Mouse (Mus musculus): ENCODE results near the gene Adam12. TPM values are rescaled to one million over a fixed set of nuclear protein-coding genes. Genes with fewer than 3 reads are reported as not detected.

The Adam12 gene
- polyA plus RNA-seq, 1 experiment from 2014 or later, result 3.1 TPM

- 80% methylated on average over 6 of the region's 6 CpGs for WGBS
- Histone ChIP-seq H3K4me3 (ENCODE audit: low read depth, low read length) (no peak overlapping the region), H3K27ac (ENCODE audit: low read depth, low read length) (no peak overlapping the region), H3K4me1 (replicated peaks; ENCODE audit: control insufficient read depth, insufficient read depth, low read length) (no peaks in the 10 kb centered on the region), H3K9ac (ENCODE audit: low read depth, low read length) (no peak overlapping the region), H3K36me3 (ENCODE audit: control insufficient read depth, insufficient read depth, low read length) (no peaks in the 10 kb centered on the region), H3K4me2 (replicated peaks; ENCODE audit: low read depth, low read length) (no peak overlapping the region), H3K9me3 (ENCODE audit: control insufficient read depth, low read length) (no peaks in the 10 kb centered on the region), H3K27me3 (ENCODE audit: control insufficient read depth, insufficient read depth, low read length) (no peaks in the 10 kb centered on the region)
- ATAC-seq (ENCODE audit: low FRiP score) (no peak), DNase-seq (ENCODE audit: low spot score) (no peak)
Measured at GRCm38 (mm10) chr7:133923994-133924393, 308.0 kb downstream of the Adam12 start.

- Histone ChIP-seq H3K4me1 (replicated peaks; ENCODE audit: control insufficient read depth, insufficient read depth, low read length) (no peaks in the 10 kb centered on the region), H3K4me3 (ENCODE audit: low read depth, low read length) (no peak overlapping the region), H3K27ac (ENCODE audit: low read depth, low read length) (no peak overlapping the region), H3K9me3 (ENCODE audit: control insufficient read depth, low read length) (no peaks in the 10 kb centered on the region), H3K9ac (ENCODE audit: low read depth, low read length) (no peak overlapping the region), H3K4me2 (replicated peaks; ENCODE audit: low read depth, low read length) (no peak overlapping the region), H3K27me3 (ENCODE audit: control insufficient read depth, insufficient read depth, low read length) (no peaks in the 10 kb centered on the region), H3K36me3 (ENCODE audit: control insufficient read depth, insufficient read depth, low read length) (no peaks in the 10 kb centered on the region)
- ATAC-seq (ENCODE audit: low FRiP score) (no peak), DNase-seq (ENCODE audit: low spot score) (no peak)
- WGBS, result 98% methylated on average over 4 of the region's 4 CpGs
Measured at GRCm38 (mm10) chr7:133921291-133921690, 310.7 kb downstream of the Adam12 start.

GRCm38 (mm10) chr7:133920724-133921123, 311.2 kb downstream of the Adam12 start:
- H3K36me3 ChIP-seq (ENCODE audit: control insufficient read depth, insufficient read depth, low read length), result no peaks in the 10 kb centered on the region
- no peak overlapping the region for H3K27ac ChIP-seq (ENCODE audit: low read depth, low read length)
- no peak for DNase-seq (ENCODE audit: low spot score)
- no peaks in the 10 kb centered on the region for H3K4me1 ChIP-seq (replicated peaks; ENCODE audit: control insufficient read depth, insufficient read depth, low read length)
- no peak overlapping the region for H3K4me3 ChIP-seq (ENCODE audit: low read depth, low read length)
- ATAC-seq (ENCODE audit: low FRiP score), result no peak
- no peak overlapping the region for H3K9ac ChIP-seq (ENCODE audit: low read depth, low read length)
- no peaks in the 10 kb centered on the region for H3K27me3 ChIP-seq (ENCODE audit: control insufficient read depth, insufficient read depth, low read length)
- WGBS, result 78% methylated on average over 7 of the region's 7 CpGs
- H3K4me2 ChIP-seq (replicated peaks; ENCODE audit: low read depth, low read length), result no peak overlapping the region
- H3K9me3 ChIP-seq (ENCODE audit: control insufficient read depth, low read length), result no peaks in the 10 kb centered on the region

GRCm38 (mm10) chr7:133919918-133920317, 312.0 kb downstream of the Adam12 start:
- no peaks in the 10 kb centered on the region for H3K36me3 ChIP-seq (ENCODE audit: control insufficient read depth, insufficient read depth, low read length)
- WGBS, result 99% methylated on average over 5 of the region's 5 CpGs
- no peaks in the 10 kb centered on the region for H3K4me1 ChIP-seq (replicated peaks; ENCODE audit: control insufficient read depth, insufficient read depth, low read length)
- no peaks in the 10 kb centered on the region for H3K9me3 ChIP-seq (ENCODE audit: control insufficient read depth, low read length)
- no peak for DNase-seq (ENCODE audit: low spot score)
- H3K4me2 ChIP-seq (replicated peaks; ENCODE audit: low read depth, low read length), result no peak overlapping the region
- H3K27ac ChIP-seq (ENCODE audit: low read depth, low read length), result no peak overlapping the region
- H3K27me3 ChIP-seq (ENCODE audit: control insufficient read depth, insufficient read depth, low read length), result no peaks in the 10 kb centered on the region
- no peak overlapping the region for H3K4me3 ChIP-seq (ENCODE audit: low read depth, low read length)
- H3K9ac ChIP-seq (ENCODE audit: low read depth, low read length), result no peak overlapping the region
- no peak for ATAC-seq (ENCODE audit: low FRiP score)

GRCm38 (mm10) chr7:133919306-133919705, 312.6 kb downstream of the Adam12 start:
- no peak overlapping the region for H3K9ac ChIP-seq (ENCODE audit: low read depth, low read length)

GRCm38 (mm10) chr7:133916230-133916629, 315.7 kb downstream of the Adam12 start:
- 88% methylated on average over 9 of the region's 9 CpGs for WGBS
- H3K9me3 ChIP-seq (ENCODE audit: control insufficient read depth, low read length), result no peaks in the 10 kb centered on the region
- no peaks in the 10 kb centered on the region for H3K4me1 ChIP-seq (replicated peaks; ENCODE audit: control insufficient read depth, insufficient read depth, low read length)
- H3K27ac ChIP-seq (ENCODE audit: low read depth, low read length), result no peak overlapping the region
- no peak for ATAC-seq (ENCODE audit: low FRiP score)
- no peak overlapping the region for H3K4me2 ChIP-seq (replicated peaks; ENCODE audit: low read depth, low read length)
- no peak overlapping the region for H3K9ac ChIP-seq (ENCODE audit: low read depth, low read length)
- no peaks in the 10 kb centered on the region for H3K27me3 ChIP-seq (ENCODE audit: control insufficient read depth, insufficient read depth, low read length)
- H3K4me3 ChIP-seq (ENCODE audit: low read depth, low read length), result no peak overlapping the region
- no peaks in the 10 kb centered on the region for H3K36me3 ChIP-seq (ENCODE audit: control insufficient read depth, insufficient read depth, low read length)
- no peak for DNase-seq (ENCODE audit: low spot score)

More at GRCm38 (mm10) chr7:133919306-133919705, 312.6 kb downstream of the Adam12 start:
- Histone ChIP-seq H3K27ac (ENCODE audit: low read depth, low read length) (no peak overlapping the region), H3K27me3 (ENCODE audit: control insufficient read depth, insufficient read depth, low read length) (no peaks in the 10 kb centered on the region), H3K9me3 (ENCODE audit: control insufficient read depth, low read length) (no peaks in the 10 kb centered on the region), H3K4me2 (replicated peaks; ENCODE audit: low read depth, low read length) (no peak overlapping the region), H3K4me1 (replicated peaks; ENCODE audit: control insufficient read depth, insufficient read depth, low read length) (no peaks in the 10 kb centered on the region), H3K4me3 (ENCODE audit: low read depth, low read length) (no peak overlapping the region), H3K36me3 (ENCODE audit: control insufficient read depth, insufficient read depth, low read length) (no peaks in the 10 kb centered on the region)
- ATAC-seq (ENCODE audit: low FRiP score) (no peak), DNase-seq (ENCODE audit: low spot score) (no peak)
- 53% methylated on average over 5 of the region's 5 CpGs for WGBS

- no peaks in the 10 kb centered on the region for H3K9me3 ChIP-seq (ENCODE audit: control insufficient read depth, low read length)
- no peaks in the 10 kb centered on the region for H3K36me3 ChIP-seq (ENCODE audit: control insufficient read depth, insufficient read depth, low read length)
- no peak overlapping the region for H3K27ac ChIP-seq (ENCODE audit: low read depth, low read length)
- H3K4me3 ChIP-seq (ENCODE audit: low read depth, low read length), result no peak overlapping the region
- H3K27me3 ChIP-seq (ENCODE audit: control insufficient read depth, insufficient read depth, low read length), result no peaks in the 10 kb centered on the region
- DNase-seq (ENCODE audit: low spot score) (no peak), ATAC-seq (ENCODE audit: low FRiP score) (no peak)
- WGBS, result 88% methylated on average over 3 of the region's 3 CpGs
- H3K9ac ChIP-seq (ENCODE audit: low read depth, low read length), result no peak overlapping the region
- H3K4me1 ChIP-seq (replicated peaks; ENCODE audit: control insufficient read depth, insufficient read depth, low read length), result no peaks in the 10 kb centered on the region
- no peak overlapping the region for H3K4me2 ChIP-seq (replicated peaks; ENCODE audit: low read depth, low read length)
Measured at GRCm38 (mm10) chr7:133911881-133912280, 320.1 kb downstream of the Adam12 start.

GRCm38 (mm10) chr7:133909833-133910375, 322.0 kb downstream of the Adam12 start:
- no peak for ATAC-seq (ENCODE audit: low FRiP score)

GRCm38 (mm10) chr7:133908966-133909365, 323.0 kb downstream of the Adam12 start:
- no peak for DNase-seq (ENCODE audit: low spot score)
- WGBS, result 92% methylated on average over 4 of the region's 4 CpGs
- no peaks in the 10 kb centered on the region for H3K36me3 ChIP-seq (ENCODE audit: control insufficient read depth, insufficient read depth, low read length)

More at GRCm38 (mm10) chr7:133909833-133910375, 322.0 kb downstream of the Adam12 start:
- 78% methylated on average over 7 of the region's 7 CpGs for WGBS
- Histone ChIP-seq H3K27ac (ENCODE audit: low read depth, low read length) (no peak overlapping the region), H3K27me3 (ENCODE audit: control insufficient read depth, insufficient read depth, low read length) (no peaks in the 10 kb centered on the region), H3K4me3 (ENCODE audit: low read depth, low read length) (no peak overlapping the region), H3K4me1 (replicated peaks; ENCODE audit: control insufficient read depth, insufficient read depth, low read length) (no peaks in the 10 kb centered on the region), H3K9me3 (ENCODE audit: control insufficient read depth, low read length) (no peaks in the 10 kb centered on the region), H3K4me2 (replicated peaks; ENCODE audit: low read depth, low read length) (no peak overlapping the region), H3K36me3 (ENCODE audit: control insufficient read depth, insufficient read depth, low read length) (no peaks in the 10 kb centered on the region), H3K9ac (ENCODE audit: low read depth, low read length) (no peak overlapping the region)
- no peak for DNase-seq (ENCODE audit: low spot score)

More at GRCm38 (mm10) chr7:133908966-133909365, 323.0 kb downstream of the Adam12 start:
- H3K27me3 ChIP-seq (ENCODE audit: control insufficient read depth, insufficient read depth, low read length), result no peaks in the 10 kb centered on the region
- no peak overlapping the region for H3K4me2 ChIP-seq (replicated peaks; ENCODE audit: low read depth, low read length)
- no peak overlapping the region for H3K27ac ChIP-seq (ENCODE audit: low read depth, low read length)
- no peak overlapping the region for H3K4me3 ChIP-seq (ENCODE audit: low read depth, low read length)
- H3K9ac ChIP-seq (ENCODE audit: low read depth, low read length), result no peak overlapping the region
- no peaks in the 10 kb centered on the region for H3K9me3 ChIP-seq (ENCODE audit: control insufficient read depth, low read length)
- no peaks in the 10 kb centered on the region for H3K4me1 ChIP-seq (replicated peaks; ENCODE audit: control insufficient read depth, insufficient read depth, low read length)
- ATAC-seq (ENCODE audit: low FRiP score), result no peak
